Mouse (Mus musculus) kidney, embryonic 14.5 days (tissue): ENCODE measurements around the gene Cacna2d3. TPM values are rescaled to one million over a fixed set of nuclear protein-coding genes. Genes with fewer than 3 reads are reported as not detected.

Source experiments
- ATAC-seq: fragments of 200-750 bp; cut with Nextera tagmentation; 2 replicates; pipeline ENCODE4 v1.8.0; 2017; ENCODE audit warnings: moderate number of reproducible peaks, mild to moderate bottlenecking, moderate TSS enrichment, moderate library complexity; ENCODE audit not compliant: low FRiP score, low TSS enrichment
- H3K27ac ChIP-seq: fragments of 300-500 bp; sonication (generic); 2 replicates; pipeline ENCODE4 v1.5.1; 2014; ENCODE audit warnings: low read depth, mild to moderate bottlenecking, low read length, moderate library complexity, mixed read lengths
- H3K27me3 ChIP-seq: fragments of 300-500 bp; sonication (generic); 2 replicates; pipeline ENCODE4 v1.6.1; 2014; ENCODE audit warnings: mild to moderate bottlenecking, low read length; ENCODE audit not compliant: control insufficient read depth, insufficient read depth
- H3K36me3 ChIP-seq: fragments of 300-500 bp; sonication (generic); 2 replicates; pipeline ENCODE4 v1.6.1; 2014; ENCODE audit warnings: low read length, mixed read lengths; ENCODE audit not compliant: control insufficient read depth, insufficient read depth
- H3K4me1 ChIP-seq: fragments of 300-500 bp; sonication (generic); 2 replicates; pipeline ENCODE4 v1.6.1; 2014; ENCODE audit warnings: low read length, mixed read lengths; ENCODE audit not compliant: control insufficient read depth, insufficient read depth
- H3K4me2 ChIP-seq: fragments of 300-500 bp; sonication (generic); replicated peaks from 2 replicates; pipeline ENCODE4 v1.6.1; 2014; ENCODE audit warnings: low read depth, mild to moderate bottlenecking, low read length
- H3K4me3 ChIP-seq: fragments of 300-500 bp; sonication (generic); 2 replicates; pipeline ENCODE4 v1.5.1; 2014; ENCODE audit warnings: mild to moderate bottlenecking, low read length
- H3K9ac ChIP-seq: fragments of 300-500 bp; sonication (generic); 2 replicates; pipeline ENCODE4 v1.6.1; 2014; ENCODE audit warnings: low read depth, mild to moderate bottlenecking, low read length, moderate library complexity
- H3K9me3 ChIP-seq: fragments of 300-500 bp; sonication (generic); 2 replicates; pipeline ENCODE4 v1.6.1; 2016; ENCODE audit warnings: low read length; ENCODE audit not compliant: control insufficient read depth
- WGBS: fragments of 180-500 bp; shearing (Covaris S2); extraction: QIAGEN DNeasy Blood & Tissue Kit; methylation state at CpG from one replicate; pipeline ENCODE4 v1.1.7; 2014; 5-methylcytosine and 5-hydroxymethylcytosine counted together
- polyA plus RNA-seq: library from polyadenylated mRNA; unstranded; fragments of >200 nt; fragmentation: Nextera tagmentation; extraction: Ambion mirVana; gene quantifications from 2 replicates; pipeline ENCODE4 v1.2.1, GENCODE M21; 2014

Gene Cacna2d3
- polyA plus RNA-seq, 1 experiment from 2014 or later: 3.9 TPM

- 43% methylated on average over 3 of the region's 3 CpGs for WGBS
- ATAC-seq: no peak
- no peaks in the 10 kb centered on the region for H3K4me1 ChIP-seq
- no peak overlapping the region for H3K4me3 ChIP-seq
- no peaks in the 10 kb centered on the region for H3K36me3 ChIP-seq
- no peak overlapping the region for H3K27ac ChIP-seq
- no peak overlapping the region for H3K9ac ChIP-seq
- H3K4me2 ChIP-seq: no peak overlapping the region
- no peaks in the 10 kb centered on the region for H3K9me3 ChIP-seq
- H3K27me3 ChIP-seq: no peaks in the 10 kb centered on the region
Measured at GRCm38 (mm10) chr14:29362448-29362847, 359.2 kb downstream of the Cacna2d3 start.

GRCm38 (mm10) chr14:29350627-29351026 is 371.0 kb downstream of the Cacna2d3 start:
- 83% methylated on average over 4 of the region's 4 CpGs for WGBS
- Histone ChIP-seq H3K27ac (no peak overlapping the region), H3K36me3 (no peaks in the 10 kb centered on the region), H3K27me3 (no peaks in the 10 kb centered on the region), H3K4me3 (no peak overlapping the region), H3K9ac (no peak overlapping the region), H3K4me1 (no peaks in the 10 kb centered on the region), H3K9me3 (no peaks in the 10 kb centered on the region), H3K4me2 (no peak overlapping the region)
- ATAC-seq: no peak

- H3K27me3 ChIP-seq: no peaks in the 10 kb centered on the region
- no peak overlapping the region for H3K4me2 ChIP-seq
- no peak overlapping the region for H3K27ac ChIP-seq
- no peak overlapping the region for H3K4me3 ChIP-seq
- H3K36me3 ChIP-seq: no peaks in the 10 kb centered on the region
- H3K4me1 ChIP-seq: no peaks in the 10 kb centered on the region
- WGBS: 94% methylated on average over 6 of the region's 6 CpGs
- no peak for ATAC-seq
- no peak overlapping the region for H3K9ac ChIP-seq
- no peaks in the 10 kb centered on the region for H3K9me3 ChIP-seq
Measured at GRCm38 (mm10) chr14:29341581-29341980, 380.1 kb downstream of the Cacna2d3 start.

- H3K9me3 ChIP-seq: no peaks in the 10 kb centered on the region
- no peak overlapping the region for H3K4me3 ChIP-seq
- 69% methylated on average over 5 of the region's 5 CpGs for WGBS
- no peak overlapping the region for H3K4me2 ChIP-seq
- no peaks in the 10 kb centered on the region for H3K4me1 ChIP-seq
- ATAC-seq: no peak
- no peaks in the 10 kb centered on the region for H3K36me3 ChIP-seq
- H3K27ac ChIP-seq: no peak overlapping the region
- no peak overlapping the region for H3K9ac ChIP-seq
- no peaks in the 10 kb centered on the region for H3K27me3 ChIP-seq
Measured at GRCm38 (mm10) chr14:29340728-29341127, 380.9 kb downstream of the Cacna2d3 start.

GRCm38 (mm10) chr14:29334897-29335296 is 386.8 kb downstream of the Cacna2d3 start:
- Histone ChIP-seq H3K9me3 (no peaks in the 10 kb centered on the region), H3K36me3 (no peaks in the 10 kb centered on the region), H3K4me1 (no peaks in the 10 kb centered on the region), H3K27ac (no peak overlapping the region), H3K27me3 (no peaks in the 10 kb centered on the region), H3K4me3 (no peak overlapping the region), H3K4me2 (no peak overlapping the region), H3K9ac (no peak overlapping the region)
- 90% methylated on average over 5 of the region's 5 CpGs for WGBS
- ATAC-seq: no peak

GRCm38 (mm10) chr14:29334216-29334615 is 387.4 kb downstream of the Cacna2d3 start:
- H3K4me3 ChIP-seq: no peak overlapping the region
- no peaks in the 10 kb centered on the region for H3K27me3 ChIP-seq
- H3K9me3 ChIP-seq: no peaks in the 10 kb centered on the region
- H3K4me1 ChIP-seq: no peaks in the 10 kb centered on the region
- 80% methylated on average over 2 of the region's 2 CpGs for WGBS
- H3K27ac ChIP-seq: no peak overlapping the region
- no peaks in the 10 kb centered on the region for H3K36me3 ChIP-seq
- no peak overlapping the region for H3K9ac ChIP-seq
- H3K4me2 ChIP-seq: no peak overlapping the region
- ATAC-seq: no peak

- no peak overlapping the region for H3K9ac ChIP-seq
- H3K36me3 ChIP-seq: no peaks in the 10 kb centered on the region
- H3K4me1 ChIP-seq: no peaks in the 10 kb centered on the region
- no peak overlapping the region for H3K4me3 ChIP-seq
- WGBS: 88% methylated on average over 5 of the region's 5 CpGs
- no peak overlapping the region for H3K27ac ChIP-seq
- no peaks in the 10 kb centered on the region for H3K9me3 ChIP-seq
- no peak overlapping the region for H3K4me2 ChIP-seq
- ATAC-seq: no peak
- H3K27me3 ChIP-seq: no peaks in the 10 kb centered on the region
Measured at GRCm38 (mm10) chr14:29324430-29324782, 397.3 kb downstream of the Cacna2d3 start.

- H3K9me3 ChIP-seq: no peaks in the 10 kb centered on the region
- ATAC-seq: no peak
- H3K4me3 ChIP-seq: no peak overlapping the region
- no peak overlapping the region for H3K9ac ChIP-seq
- no peaks in the 10 kb centered on the region for H3K4me1 ChIP-seq
- no peaks in the 10 kb centered on the region for H3K27me3 ChIP-seq
- no peaks in the 10 kb centered on the region for H3K36me3 ChIP-seq
- H3K4me2 ChIP-seq: no peak overlapping the region
- H3K27ac ChIP-seq: no peak overlapping the region
- 90% methylated on average over 9 of the region's 9 CpGs for WGBS
Measured at GRCm38 (mm10) chr14:29323718-29324429, 397.8 kb downstream of the Cacna2d3 start.

GRCm38 (mm10) chr14:29313431-29313830 is 408.2 kb downstream of the Cacna2d3 start:
- WGBS: 82% methylated on average over 2 of the region's 2 CpGs

More at GRCm38 (mm10) chr14:29313431-29313830, 408.2 kb downstream of the Cacna2d3 start:
- H3K36me3 ChIP-seq: no peaks in the 10 kb centered on the region
- no peak overlapping the region for H3K9ac ChIP-seq
- H3K27ac ChIP-seq: no peak overlapping the region
- no peak for ATAC-seq
- H3K27me3 ChIP-seq: no peaks in the 10 kb centered on the region
- H3K9me3 ChIP-seq: no peaks in the 10 kb centered on the region
- H3K4me2 ChIP-seq: no peak overlapping the region
- no peaks in the 10 kb centered on the region for H3K4me1 ChIP-seq
- no peak overlapping the region for H3K4me3 ChIP-seq
